Mouse (Mus musculus): ENCODE data around the gene Csk. TPM values are rescaled to one million over a fixed set of nuclear protein-coding genes. Genes with fewer than 3 reads are reported as not detected.

Csk gene
- polyA plus RNA-seq, 1 experiment from 2014 or later: 28.8 TPM

DNA sequence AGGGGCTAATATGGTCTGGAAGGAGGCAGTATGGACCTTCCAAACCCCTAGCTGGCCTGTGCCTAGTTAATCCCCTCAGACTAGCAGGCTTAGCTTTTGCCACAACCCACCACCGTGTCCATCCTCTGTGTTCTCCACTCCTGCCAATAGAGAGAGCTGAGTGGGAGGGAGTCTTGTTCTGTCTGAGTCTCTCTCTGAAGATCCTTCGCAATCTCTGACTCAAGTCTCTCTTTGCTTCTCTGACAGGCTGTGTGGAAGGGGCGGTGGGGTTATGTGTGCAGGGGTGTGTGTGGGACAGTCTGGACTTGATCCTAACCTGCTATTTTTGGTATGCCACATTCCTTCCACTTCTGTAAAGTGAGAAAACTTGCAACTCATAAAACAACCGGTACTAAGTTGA is 48.6 kb downstream of the Csk start:
- no peak for DNase-seq (ENCODE audit: extremely low spot score, low spot score)

GRCm38 (mm10) chr9:57602098-57602497 is 51.3 kb downstream of the Csk start:
- H3K27ac ChIP-seq: 0 out of 2 replicates have a peak overlapping the region, but pooled peaks have one; percentile 11
- H3K36me3 ChIP-seq (replicated peaks): no peaks in the 10 kb centered on the region
- WGBS: 73% methylated on average over 8 of the region's 8 CpGs
- H3K27me3 ChIP-seq (ENCODE audit: poor library complexity, severe bottlenecking): peaks cover 35% of the 10 kb centered on the region
- H3K4me3 ChIP-seq: no peak overlapping the region
- H3K9me3 ChIP-seq: no peaks in the 10 kb centered on the region
- no peak for DNase-seq (ENCODE audit: extremely low spot score, low spot score)
- peaks cover 69% of the 10 kb centered on the region for H3K4me1 ChIP-seq

More for the DNA sequence above, 48.6 kb downstream of the Csk start:
- no peaks in the 10 kb centered on the region for H3K36me3 ChIP-seq (replicated peaks)
- 75% methylated on average over 4 of the region's 4 CpGs for WGBS
- H3K9me3 ChIP-seq: no peaks in the 10 kb centered on the region
- no peak overlapping the region for H3K27ac ChIP-seq
- H3K4me3 ChIP-seq: no peak overlapping the region
- H3K4me1 ChIP-seq: peaks cover 42% of the 10 kb centered on the region
- H3K27me3 ChIP-seq (ENCODE audit: poor library complexity, severe bottlenecking): peaks cover 42% of the 10 kb centered on the region

- 80% methylated on average over 2 of the region's 2 CpGs for WGBS
- Histone ChIP-seq H3K36me3 (replicated peaks) (no peaks in the 10 kb centered on the region), H3K4me1 (peaks cover 65% of the 10 kb centered on the region), H3K4me3 (no peak overlapping the region), H3K27ac (peak overlapping the region; percentile 11; the same call in 1 of the 2 replicates), H3K27me3 (ENCODE audit: poor library complexity, severe bottlenecking) (peaks cover 28% of the 10 kb centered on the region), H3K9me3 (no peaks in the 10 kb centered on the region)
- DNase-seq (ENCODE audit: extremely low spot score, low spot score): no peak
These were observed 52.1 kb downstream of the Csk start for GRCm38 (mm10) chr9:57601353-57601706.

DNA sequence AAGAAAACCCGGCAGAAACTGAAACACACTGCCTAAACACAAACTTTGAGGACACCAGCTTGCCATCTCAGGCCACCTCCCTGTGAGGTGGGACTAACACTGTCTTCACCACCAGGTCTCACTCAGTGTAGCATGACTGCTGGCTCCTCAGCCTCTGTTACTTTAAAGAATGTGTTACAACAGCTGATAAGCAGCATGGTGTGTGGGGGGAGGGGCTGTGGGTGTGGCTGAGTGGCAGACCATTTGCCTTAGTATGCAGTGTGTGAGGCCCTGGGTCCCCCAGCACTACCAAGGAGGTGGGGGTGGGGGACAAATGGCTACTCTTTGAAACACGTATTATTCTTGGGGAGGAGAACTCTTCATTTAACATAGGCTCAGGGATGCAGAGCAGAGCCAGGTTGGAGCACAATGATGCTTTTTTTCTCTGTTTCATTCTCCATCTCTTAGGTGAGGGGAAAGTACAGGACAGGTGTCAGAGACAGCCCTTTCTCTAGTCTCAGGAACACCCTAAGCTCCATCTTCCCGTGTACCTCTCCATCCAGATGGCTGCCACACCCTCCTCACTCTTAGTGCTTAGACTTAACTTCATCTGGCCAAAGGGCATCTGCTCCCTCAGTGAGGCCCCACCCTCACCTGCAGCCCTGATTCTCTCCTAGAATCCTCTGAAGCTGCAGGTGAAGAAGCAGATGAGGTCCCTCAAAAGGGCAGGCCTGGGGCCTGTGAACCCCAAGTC is 52.6 kb downstream of the Csk start:
- WGBS: 9% methylated on average over 3 of the region's 3 CpGs
- H3K27ac ChIP-seq: peak overlapping the region; percentile 78
- no peak overlapping the region; the same call in 1 of the 2 replicates for H3K4me3 ChIP-seq
- H3K4me1 ChIP-seq: peaks cover 59% of the 10 kb centered on the region
- H3K36me3 ChIP-seq (replicated peaks): no peaks in the 10 kb centered on the region
- H3K9me3 ChIP-seq: no peaks in the 10 kb centered on the region
- H3K27me3 ChIP-seq (ENCODE audit: poor library complexity, severe bottlenecking): peaks cover 22% of the 10 kb centered on the region
- DNase-seq (ENCODE audit: extremely low spot score, low spot score): peak; percentile 39

DNA sequence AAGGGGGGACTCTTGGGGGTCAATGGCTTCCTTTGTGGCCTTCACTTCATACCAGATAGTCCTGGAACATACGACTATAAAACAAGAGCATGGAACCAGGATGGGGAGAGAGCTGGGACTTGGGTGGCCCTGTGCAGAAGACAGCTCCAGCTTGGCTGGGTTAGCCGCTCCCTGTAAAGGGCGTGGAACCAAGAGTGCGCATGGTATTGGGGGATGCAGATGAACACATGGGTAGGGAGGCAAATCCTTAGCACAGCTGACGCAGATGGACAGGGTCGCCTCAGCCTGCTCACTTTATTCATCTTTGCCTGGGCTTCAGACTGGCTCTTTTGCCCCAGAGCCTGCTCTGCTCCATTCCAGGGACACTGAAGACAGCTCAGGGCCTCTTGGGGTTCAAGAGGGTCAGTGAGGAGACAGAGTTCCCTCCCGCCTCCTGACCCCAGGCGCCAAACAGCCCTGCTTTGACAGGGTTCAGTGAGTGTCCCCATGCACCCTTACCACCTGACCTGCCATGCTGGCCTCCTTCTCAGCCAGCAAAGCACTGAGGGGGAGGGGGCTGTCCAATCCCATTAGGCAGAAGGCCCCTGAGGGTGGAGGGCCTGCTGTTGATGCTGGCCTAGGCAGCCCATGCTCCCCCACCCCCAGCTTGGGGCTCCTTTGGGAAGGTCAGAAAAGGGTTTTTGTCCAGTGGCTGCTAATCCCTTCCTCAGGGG is 54.4 kb downstream of the Csk start:
- no peaks in the 10 kb centered on the region for H3K9me3 ChIP-seq
- WGBS: 35% methylated on average over 8 of the region's 8 CpGs
- peaks cover 15% of the 10 kb centered on the region for H3K36me3 ChIP-seq (replicated peaks)
- peaks cover 4% of the 10 kb centered on the region; the same call in 1 of the 2 replicates for H3K27me3 ChIP-seq (ENCODE audit: poor library complexity, severe bottlenecking)
- peaks cover 59% of the 10 kb centered on the region for H3K4me1 ChIP-seq
- H3K27ac ChIP-seq: peak overlapping the region; percentile 78
- H3K4me3 ChIP-seq: peak overlapping the region; percentile 16; the same call in 1 of the 2 replicates
- peak; percentile 34 for DNase-seq (ENCODE audit: extremely low spot score, low spot score)

DNA sequence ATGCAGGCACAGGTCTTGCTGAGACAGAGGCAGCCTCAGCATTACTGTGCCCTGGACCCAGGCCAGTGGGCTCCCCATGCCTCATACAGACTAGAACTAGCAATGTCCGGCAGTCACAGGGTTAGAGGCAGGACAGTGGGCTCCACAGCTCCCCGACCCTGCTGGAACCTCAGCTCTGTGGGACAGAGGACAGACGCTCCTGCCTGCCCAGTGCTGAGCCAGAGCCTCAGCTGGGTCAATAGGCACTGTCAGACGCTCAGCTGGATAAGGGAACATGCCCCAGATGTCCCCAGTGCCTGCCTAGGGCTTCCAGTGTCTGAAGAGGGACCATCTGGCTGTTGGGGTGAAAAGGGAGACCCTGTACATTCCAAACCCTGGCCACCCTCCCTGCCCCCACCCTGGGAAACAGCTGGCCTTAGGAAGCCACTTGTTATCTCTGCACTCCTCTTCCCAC is 55.5 kb downstream of the Csk start:
- Histone ChIP-seq H3K27me3 (ENCODE audit: poor library complexity, severe bottlenecking) (no peaks in the 10 kb centered on the region), H3K36me3 (replicated peaks) (peaks cover 25% of the 10 kb centered on the region), H3K9me3 (no peaks in the 10 kb centered on the region), H3K27ac (peak overlapping the region; percentile 78), H3K4me3 (0 out of 2 replicates have a peak overlapping the region, but pooled peaks have one; percentile 2), H3K4me1 (peaks cover 69% of the 10 kb centered on the region)
- 20% methylated on average over 4 of the region's 4 CpGs for WGBS
- DNase-seq (ENCODE audit: extremely low spot score, low spot score): no peak

GRCm38 (mm10) chr9:57597265-57597664 is 56.2 kb downstream of the Csk start:
- H3K27me3 ChIP-seq (ENCODE audit: poor library complexity, severe bottlenecking): no peaks in the 10 kb centered on the region
- H3K4me1 ChIP-seq: peaks cover 72% of the 10 kb centered on the region
- no peak for DNase-seq (ENCODE audit: extremely low spot score, low spot score)

GRCm38 (mm10) chr9:57594174-57594509 is 59.3 kb downstream of the Csk start:
- H3K4me1 ChIP-seq: peaks cover 63% of the 10 kb centered on the region
- peaks cover 9% of the 10 kb centered on the region; the same call in 1 of the 2 replicates for H3K27me3 ChIP-seq (ENCODE audit: poor library complexity, severe bottlenecking)
- no peak overlapping the region; the same call in 1 of the 2 replicates for H3K27ac ChIP-seq
- no peak for DNase-seq (ENCODE audit: extremely low spot score, low spot score)
- H3K9me3 ChIP-seq: no peaks in the 10 kb centered on the region
- WGBS: 80% methylated on average over 9 of the region's 9 CpGs
- H3K36me3 ChIP-seq (replicated peaks): peaks cover 39% of the 10 kb centered on the region
- H3K4me3 ChIP-seq: no peak overlapping the region

More at GRCm38 (mm10) chr9:57597265-57597664, 56.2 kb downstream of the Csk start:
- WGBS: 86% methylated on average over 8 of the region's 8 CpGs
- Histone ChIP-seq H3K4me3 (no peak overlapping the region), H3K36me3 (replicated peaks) (peaks cover 32% of the 10 kb centered on the region), H3K27ac (peak overlapping the region; percentile 78; the same call in 1 of the 2 replicates), H3K9me3 (no peaks in the 10 kb centered on the region)

DNA sequence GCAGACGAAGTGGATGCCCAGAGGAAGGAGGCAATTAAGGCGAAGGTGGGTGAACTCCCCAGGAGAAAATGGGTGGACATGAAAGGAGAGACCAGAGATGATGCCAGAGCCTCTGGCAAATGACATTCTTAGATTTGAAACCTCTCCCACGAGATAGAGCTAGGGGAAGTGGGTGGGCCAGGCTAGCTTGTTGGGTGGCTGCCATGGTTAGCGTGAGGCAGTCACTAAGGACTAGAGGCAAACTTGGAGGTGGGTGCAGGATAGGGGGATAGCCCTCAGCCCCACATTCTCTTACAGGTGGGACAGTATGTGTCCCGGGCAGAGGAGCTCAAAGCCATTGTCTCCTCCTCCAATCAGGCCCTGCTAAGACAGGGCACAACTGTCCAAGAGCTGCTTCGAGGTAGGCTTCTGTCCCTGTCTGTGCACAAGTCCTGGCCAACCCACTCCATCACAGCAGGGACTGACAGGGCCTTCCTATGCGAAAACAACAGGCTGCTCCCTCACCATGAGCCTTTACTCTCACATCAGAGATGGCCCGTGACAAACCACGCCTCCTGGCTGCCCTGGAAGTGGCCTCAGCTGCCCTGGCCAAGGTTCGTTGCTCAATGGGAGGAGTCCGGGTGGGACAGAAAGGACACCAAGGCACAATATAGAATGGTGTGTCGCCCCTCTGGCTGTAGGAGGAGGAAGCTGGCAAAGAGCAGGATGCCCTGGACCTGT is 59.8 kb downstream of the Csk start:
- no peak overlapping the region; the same call in 1 of the 2 replicates for H3K27ac ChIP-seq
- WGBS: 59% methylated on average over 12 of the region's 12 CpGs
- DNase-seq (ENCODE audit: extremely low spot score, low spot score): no peak
- H3K4me1 ChIP-seq: peaks cover 63% of the 10 kb centered on the region
- peaks cover 9% of the 10 kb centered on the region; the same call in 1 of the 2 replicates for H3K27me3 ChIP-seq (ENCODE audit: poor library complexity, severe bottlenecking)
- no peak overlapping the region for H3K4me3 ChIP-seq
- no peaks in the 10 kb centered on the region for H3K9me3 ChIP-seq
- peaks cover 39% of the 10 kb centered on the region for H3K36me3 ChIP-seq (replicated peaks)

DNA sequence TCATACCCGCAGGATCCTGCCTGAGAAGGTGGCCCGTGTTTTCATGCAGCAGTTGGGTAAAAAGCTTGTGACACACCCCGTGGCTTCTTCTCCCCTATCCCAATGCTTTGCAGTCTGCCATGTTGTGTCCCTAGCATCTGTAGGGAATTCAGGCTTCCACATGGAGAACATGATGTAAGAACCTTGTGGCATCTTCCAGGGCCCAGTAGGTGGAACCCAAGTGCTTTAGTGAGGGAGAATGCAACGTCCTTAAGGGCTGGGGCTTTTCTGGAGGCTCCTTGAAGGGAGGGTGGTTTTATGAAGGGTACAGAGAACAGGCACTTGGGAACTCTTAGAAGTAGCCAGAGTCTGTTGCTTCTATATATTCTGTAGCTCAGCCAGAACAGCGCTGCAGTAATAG is 62.7 kb downstream of the Csk start:
- Histone ChIP-seq H3K27ac (no peak overlapping the region), H3K4me1 (peaks cover 47% of the 10 kb centered on the region), H3K9me3 (no peaks in the 10 kb centered on the region), H3K4me3 (peak overlapping the region; percentile 74), H3K36me3 (replicated peaks) (peaks cover 59% of the 10 kb centered on the region), H3K27me3 (ENCODE audit: poor library complexity, severe bottlenecking) (peaks cover 9% of the 10 kb centered on the region; the same call in 1 of the 2 replicates)
- DNase-seq (ENCODE audit: extremely low spot score, low spot score): no peak
- WGBS: 34% methylated on average over 5 of the region's 5 CpGs

DNA sequence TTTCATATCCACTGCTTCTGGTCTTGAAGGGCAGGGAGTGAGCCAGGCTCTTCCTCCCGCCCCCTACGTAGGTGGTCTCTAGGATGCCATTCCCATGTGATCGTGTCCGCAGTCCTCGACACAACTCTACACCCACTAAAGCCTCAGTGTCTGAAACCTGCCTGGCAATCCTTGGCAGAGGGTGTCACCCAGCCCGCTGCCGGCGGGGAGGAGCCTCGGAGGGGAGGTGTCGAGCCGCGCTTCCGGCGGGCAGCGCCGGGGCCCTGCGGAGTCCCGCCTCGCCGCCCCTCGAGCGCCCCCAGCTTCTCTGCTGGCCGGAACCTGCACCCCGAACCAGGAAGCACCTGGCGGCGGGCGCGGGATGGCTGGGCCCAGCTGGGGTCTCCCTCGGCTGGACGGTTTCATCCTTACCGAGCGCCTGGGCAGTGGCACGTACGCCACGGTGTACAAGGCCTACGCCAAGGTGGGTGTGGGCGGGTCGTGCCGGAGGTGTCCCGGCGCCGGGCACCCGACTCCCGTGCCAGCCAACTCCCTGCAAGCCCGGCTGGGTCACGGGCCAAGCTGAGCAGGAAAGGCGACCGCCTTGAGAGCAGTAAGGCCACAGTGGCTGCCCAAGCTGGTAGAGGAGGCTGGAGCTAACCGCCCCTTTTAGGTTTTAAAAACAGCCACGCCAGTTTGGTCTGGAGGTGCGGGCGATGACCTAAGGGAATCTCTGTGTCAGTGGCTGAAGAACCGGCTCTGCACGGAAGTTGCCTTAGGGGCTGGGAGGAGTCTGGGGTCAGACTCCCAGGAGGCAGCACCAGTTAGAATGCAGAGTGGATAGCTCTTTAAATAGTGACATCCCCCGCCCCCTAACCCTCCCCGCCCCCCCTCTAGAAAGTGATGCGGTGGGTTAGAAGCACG is 64.0 kb downstream of the Csk start, which contains the start of gene Ulk3:
Gene Ulk3 (plus strand): TSS at position 229 of the 903 bp plus-strand sequence.
- peaks cover 47% of the 10 kb centered on the region for H3K4me1 ChIP-seq
- peak within 1 kb of the TSS; percentile 74 for H3K4me3 ChIP-seq
- H3K27ac ChIP-seq: peak within 1 kb of the TSS; percentile 87
- DNase-seq (ENCODE audit: extremely low spot score, low spot score): peak; percentile 67
- H3K9me3 ChIP-seq: no peaks in the 10 kb centered on the region
- H3K36me3 ChIP-seq (replicated peaks): peaks cover 57% of the 10 kb centered on the region
- H3K27me3 ChIP-seq (ENCODE audit: poor library complexity, severe bottlenecking): peaks cover 9% of the 10 kb centered on the region; the same call in 1 of the 2 replicates
- under 1% methylated on average over 58 of the region's 58 CpGs for WGBS

Data from forebrain, embryonic 10.5 days (tissue).